Mouse (Mus musculus) cerebellum, adult 2 months (tissue): ENCODE measurements around the gene Crybg2.

Experiments used
- CTCF ChIP-seq: fragments of 200-500 bp; IDR thresholded peaks from 2 replicates; pipeline ENCODE4 v1.5.1; 2011; ENCODE audit warnings: low read depth, mild to moderate bottlenecking, control low read depth, low read length, moderate library complexity, borderline replicate concordance; ENCODE audit not compliant: insufficient read depth
- POLR2A ChIP-seq: fragments of 200-500 bp; IDR thresholded peaks from 2 replicates; pipeline ENCODE4 v1.6.1; 2011; ENCODE audit warnings: low read length, control low read depth, borderline replicate concordance; ENCODE audit not compliant: insufficient read depth

GRCm38 (mm10) chr4:134115215-134116144 is 54.9 kb downstream of the Crybg2 start:
- TF ChIP-seq CTCF = no peak
- TF ChIP-seq POLR2A = no peak
